Mouse (Mus musculus): ENCODE measurements at regions not wholly inside any gene's neighbourhood (a gene's known extent, or its start where the extent isn't known, plus 50 kb on each side); places are given as distances from the start of the nearest gene placed in this dataset.

DNA sequence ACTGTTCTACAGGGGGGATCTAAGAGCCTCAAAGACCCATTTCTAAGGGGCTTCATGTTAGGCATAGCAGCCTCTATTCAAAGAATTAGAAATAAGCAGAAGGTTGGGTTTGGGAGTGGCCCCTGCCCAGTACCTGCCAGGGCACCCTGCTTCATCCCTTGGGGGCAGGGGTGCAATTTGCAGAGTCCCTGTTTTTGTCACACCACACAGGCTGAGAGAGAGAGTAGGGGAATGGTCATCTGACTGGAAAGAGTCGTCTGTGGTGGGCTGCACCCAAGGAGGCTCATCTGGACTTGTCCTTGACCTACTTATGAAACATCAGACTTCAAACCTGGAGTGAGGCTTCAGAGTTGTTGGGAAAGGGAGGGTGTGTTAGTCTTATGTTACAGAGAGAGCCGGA, 382.3 kb downstream of the Vrk1 start:
- TF ChIP-seq GATA1 (IDR thresholded peaks at IDR 0.05; ENCODE audit: borderline replicate concordance, low read length): no peak
- no peak for TF ChIP-seq FLI1 (IDR thresholded peaks at IDR 0.05; ENCODE audit: low read length)
